Mouse (Mus musculus): ENCODE measurements at regions not wholly inside any gene's neighbourhood (a gene's known extent, or its start where the extent isn't known, plus 50 kb on each side); places are given as distances from the start of the nearest gene placed in this dataset.

GRCm38 (mm10) chr13:57189246-57189645 is 293.5 kb upstream of the Trpc7 start:
- DNase-seq (ENCODE audit: extremely low spot score, low spot score), result no peak

- no peak for DNase-seq (ENCODE audit: extremely low spot score, low spot score)
Measured at GRCm38 (mm10) chr13:57186168-57186567, 290.4 kb upstream of the Trpc7 start.

GRCm38 (mm10) chr13:57170180-57170579 is 274.4 kb upstream of the Trpc7 start:
- DNase-seq (ENCODE audit: extremely low spot score, low spot score), result no peak

- no peak for DNase-seq (ENCODE audit: extremely low spot score, low spot score)
Measured at GRCm38 (mm10) chr13:57169621-57170020, 273.8 kb upstream of the Trpc7 start.

GRCm38 (mm10) chr13:57165367-57165766 is 269.6 kb upstream of the Trpc7 start:
- DNase-seq (ENCODE audit: extremely low spot score, low spot score), result no peak

GRCm38 (mm10) chr13:57152787-57153186 is 257.0 kb upstream of the Trpc7 start:
- DNase-seq (ENCODE audit: extremely low spot score, low spot score), result no peak

- DNase-seq (ENCODE audit: extremely low spot score, low spot score), result no peak
Measured at GRCm38 (mm10) chr13:57147623-57148022, 251.8 kb upstream of the Trpc7 start.

- no peak for DNase-seq (ENCODE audit: extremely low spot score, low spot score)
Measured at GRCm38 (mm10) chr13:57146708-57147107, 250.9 kb upstream of the Trpc7 start.

- DNase-seq (ENCODE audit: extremely low spot score, low spot score), result no peak
Measured at GRCm38 (mm10) chr13:57145782-57146181, 250.0 kb upstream of the Trpc7 start.

- no peak for DNase-seq (ENCODE audit: extremely low spot score, low spot score)
Measured at GRCm38 (mm10) chr13:57142851-57143250, 247.1 kb upstream of the Trpc7 start.

- no peak for DNase-seq (ENCODE audit: extremely low spot score, low spot score)
Measured at GRCm38 (mm10) chr13:57142441-57142840, 246.6 kb upstream of the Trpc7 start.

GRCm38 (mm10) chr13:57115936-57116335 is 220.1 kb upstream of the Trpc7 start:
- DNase-seq (ENCODE audit: extremely low spot score, low spot score), result no peak

- peak; percentile 23 for DNase-seq (ENCODE audit: extremely low spot score, low spot score)
Measured at GRCm38 (mm10) chr13:57107956-57108355, 212.2 kb upstream of the Trpc7 start.

- DNase-seq (ENCODE audit: extremely low spot score, low spot score), result no peak
Measured at GRCm38 (mm10) chr13:57099601-57100000, 203.8 kb upstream of the Trpc7 start.

GRCm38 (mm10) chr13:57091886-57092285 is 196.1 kb upstream of the Trpc7 start:
- DNase-seq (ENCODE audit: extremely low spot score, low spot score), result no peak

- no peak for DNase-seq (ENCODE audit: extremely low spot score, low spot score)
Measured at GRCm38 (mm10) chr13:57089381-57090075, 193.7 kb upstream of the Trpc7 start.

- no peak for DNase-seq (ENCODE audit: extremely low spot score, low spot score)
Measured at GRCm38 (mm10) chr13:57087966-57088365, 192.2 kb upstream of the Trpc7 start.

GRCm38 (mm10) chr13:57087398-57087797 is 191.6 kb upstream of the Trpc7 start:
- DNase-seq (ENCODE audit: extremely low spot score, low spot score), result no peak

- no peak for DNase-seq (ENCODE audit: extremely low spot score, low spot score)
Measured at GRCm38 (mm10) chr13:57083751-57084150, 188.0 kb upstream of the Trpc7 start.

- no peak for DNase-seq (ENCODE audit: extremely low spot score, low spot score)
Measured at GRCm38 (mm10) chr13:57070479-57070878, 174.7 kb upstream of the Trpc7 start.

- DNase-seq (ENCODE audit: extremely low spot score, low spot score), result no peak
Measured at GRCm38 (mm10) chr13:57061656-57062055, 165.9 kb upstream of the Trpc7 start.

- DNase-seq (ENCODE audit: extremely low spot score, low spot score), result no peak
Measured at GRCm38 (mm10) chr13:57061074-57061473, 165.3 kb upstream of the Trpc7 start.

GRCm38 (mm10) chr13:57056786-57057185 is 161.0 kb upstream of the Trpc7 start:
- DNase-seq (ENCODE audit: extremely low spot score, low spot score), result no peak
